Mouse (Mus musculus): Measurements from ENCODE around the gene Ldb1. TPM values are rescaled to one million over a fixed set of nuclear protein-coding genes. Genes with fewer than 3 reads are reported as not detected.
A peak's percentile ranks its signal among the peaks of the same experiment; 100 is the strongest.

Ldb1 gene
- polyA plus RNA-seq, 1 experiment from 2014 or later = 77.0 TPM

- 42% methylated on average over 12 of the region's 12 CpGs for WGBS
- H3K27me3 ChIP-seq (ENCODE audit: control insufficient read depth, insufficient read depth, low read length) = no peaks in the 10 kb centered on the region
- no peaks in the 10 kb centered on the region for H3K36me3 ChIP-seq (ENCODE audit: control insufficient read depth, insufficient read depth, low read length)
- H3K9ac ChIP-seq (ENCODE audit: low read length) = no peak overlapping the region
- H3K9me3 ChIP-seq (ENCODE audit: control insufficient read depth, low read length) = no peaks in the 10 kb centered on the region
- no peak overlapping the region for H3K4me2 ChIP-seq
- H3K4me3 ChIP-seq (ENCODE audit: low read depth, low read length) = no peak overlapping the region
- ATAC-seq (ENCODE audit: low FRiP score) (peak; percentile 70), DNase-seq (ENCODE audit: low spot score, missing footprints) (peak; percentile 98)
- no peaks in the 10 kb centered on the region for H3K4me1 ChIP-seq (ENCODE audit: control insufficient read depth, insufficient read depth, low read length)
- H3K27ac ChIP-seq (ENCODE audit: low read depth, low read length) = no peak overlapping the region
Observed at GRCm38 (mm10) chr19:46014572-46015178, 30.3 kb downstream of the Ldb1 start.

- Histone ChIP-seq H3K9ac (ENCODE audit: low read length) (no peak overlapping the region), H3K9me3 (ENCODE audit: control insufficient read depth, low read length) (no peaks in the 10 kb centered on the region), H3K4me1 (ENCODE audit: control insufficient read depth, insufficient read depth, low read length) (peaks cover 6% of the 10 kb centered on the region), H3K4me3 (ENCODE audit: low read depth, low read length) (no peak overlapping the region), H3K36me3 (ENCODE audit: control insufficient read depth, insufficient read depth, low read length) (no peaks in the 10 kb centered on the region), H3K27ac (ENCODE audit: low read depth, low read length) (no peak overlapping the region), H3K4me2 (no peak overlapping the region), H3K27me3 (ENCODE audit: control insufficient read depth, insufficient read depth, low read length) (peaks cover 11% of the 10 kb centered on the region)
- 86% methylated on average over 7 of the region's 7 CpGs for WGBS
- ATAC-seq (ENCODE audit: low FRiP score) = no peak
- DNase-seq (ENCODE audit: low spot score, missing footprints) = peak; percentile 75
Observed at GRCm38 (mm10) chr19:46005680-46006079, 39.3 kb downstream of the Ldb1 start.

- Histone ChIP-seq H3K27me3 (ENCODE audit: control insufficient read depth, insufficient read depth, low read length) (peaks cover 11% of the 10 kb centered on the region), H3K9ac (ENCODE audit: low read length) (no peak overlapping the region), H3K9me3 (ENCODE audit: control insufficient read depth, low read length) (no peaks in the 10 kb centered on the region), H3K4me2 (no peak overlapping the region), H3K4me1 (ENCODE audit: control insufficient read depth, insufficient read depth, low read length) (peaks cover 6% of the 10 kb centered on the region), H3K4me3 (ENCODE audit: low read depth, low read length) (no peak overlapping the region), H3K36me3 (ENCODE audit: control insufficient read depth, insufficient read depth, low read length) (no peaks in the 10 kb centered on the region), H3K27ac (ENCODE audit: low read depth, low read length) (no peak overlapping the region)
- DNase-seq (ENCODE audit: low spot score, missing footprints) = peak; percentile 86
- 63% methylated on average over 17 of the region's 17 CpGs for WGBS
- no peak for ATAC-seq (ENCODE audit: low FRiP score)
Observed at GRCm38 (mm10) chr19:46004814-46005466, 40.1 kb downstream of the Ldb1 start.

GRCm38 (mm10) chr19:46003371-46004226, 41.4 kb downstream of the Ldb1 start, which contains the start of gene Hps6:
Hps6 (plus strand) TSS chr19:46003508.
- H3K27ac ChIP-seq (ENCODE audit: low read depth, low read length) = no peak within 1 kb of the TSS
- ATAC-seq (ENCODE audit: low FRiP score) (peak; percentile 81), DNase-seq (ENCODE audit: low spot score, missing footprints) (peak; percentile 94)
- peak within 1 kb of the TSS; percentile 99 for H3K4me2 ChIP-seq
- whole genome bisulfite sequencing = 2% methylated on average over 70 of the region's 70 CpGs
- H3K4me1 ChIP-seq (ENCODE audit: control insufficient read depth, insufficient read depth, low read length) = peaks cover 6% of the 10 kb centered on the region
- peak within 1 kb of the TSS; percentile 69 for H3K9ac ChIP-seq (ENCODE audit: low read length)
- peaks cover 11% of the 10 kb centered on the region for H3K27me3 ChIP-seq (ENCODE audit: control insufficient read depth, insufficient read depth, low read length)
- H3K9me3 ChIP-seq (ENCODE audit: control insufficient read depth, low read length) = no peaks in the 10 kb centered on the region
- no peaks in the 10 kb centered on the region for H3K36me3 ChIP-seq (ENCODE audit: control insufficient read depth, insufficient read depth, low read length)
- H3K4me3 ChIP-seq (ENCODE audit: low read depth, low read length) = peak within 1 kb of the TSS; percentile 51

GRCm38 (mm10) chr19:46002279-46002678, 42.7 kb downstream of the Ldb1 start:
- H3K36me3 ChIP-seq (ENCODE audit: control insufficient read depth, insufficient read depth, low read length) = no peaks in the 10 kb centered on the region
- no peak overlapping the region for H3K4me2 ChIP-seq
- H3K27me3 ChIP-seq (ENCODE audit: control insufficient read depth, insufficient read depth, low read length) = peaks cover 11% of the 10 kb centered on the region
- no peaks in the 10 kb centered on the region for H3K9me3 ChIP-seq (ENCODE audit: control insufficient read depth, low read length)
- no peak overlapping the region for H3K27ac ChIP-seq (ENCODE audit: low read depth, low read length)
- no peak for DNase-seq (ENCODE audit: low spot score, missing footprints)
- peaks cover 6% of the 10 kb centered on the region for H3K4me1 ChIP-seq (ENCODE audit: control insufficient read depth, insufficient read depth, low read length)
- H3K4me3 ChIP-seq (ENCODE audit: low read depth, low read length) = no peak overlapping the region
- no peak overlapping the region for H3K9ac ChIP-seq (ENCODE audit: low read length)
- WGBS = 80% methylated on average over 9 of the region's 9 CpGs
- ATAC-seq (ENCODE audit: low FRiP score) = no peak

GRCm38 (mm10) chr19:45999378-45999777, 45.6 kb downstream of the Ldb1 start:
- Histone ChIP-seq H3K27ac (ENCODE audit: low read depth, low read length) (no peak overlapping the region), H3K4me1 (ENCODE audit: control insufficient read depth, insufficient read depth, low read length) (peaks cover 6% of the 10 kb centered on the region), H3K4me3 (ENCODE audit: low read depth, low read length) (no peak overlapping the region), H3K9me3 (ENCODE audit: control insufficient read depth, low read length) (no peaks in the 10 kb centered on the region), H3K36me3 (ENCODE audit: control insufficient read depth, insufficient read depth, low read length) (no peaks in the 10 kb centered on the region), H3K4me2 (no peak overlapping the region), H3K27me3 (ENCODE audit: control insufficient read depth, insufficient read depth, low read length) (peaks cover 9% of the 10 kb centered on the region), H3K9ac (ENCODE audit: low read length) (no peak overlapping the region)
- no peak for DNase-seq (ENCODE audit: low spot score, missing footprints)
- ATAC-seq (ENCODE audit: low FRiP score) = no peak
- 64% methylated on average over 1 of the region's 1 CpGs for WGBS

GRCm38 (mm10) chr19:45998694-45999217, 46.3 kb downstream of the Ldb1 start:
- Histone ChIP-seq H3K27ac (ENCODE audit: low read depth, low read length) (no peak overlapping the region), H3K9me3 (ENCODE audit: control insufficient read depth, low read length) (no peaks in the 10 kb centered on the region), H3K4me3 (ENCODE audit: low read depth, low read length) (peak overlapping the region; percentile 76), H3K27me3 (ENCODE audit: control insufficient read depth, insufficient read depth, low read length) (peaks cover 3% of the 10 kb centered on the region; the same call in 1 of the 2 replicates), H3K36me3 (ENCODE audit: control insufficient read depth, insufficient read depth, low read length) (no peaks in the 10 kb centered on the region), H3K4me1 (ENCODE audit: control insufficient read depth, insufficient read depth, low read length) (peaks cover 2% of the 10 kb centered on the region), H3K9ac (ENCODE audit: low read length) (no peak overlapping the region), H3K4me2 (peak overlapping the region; percentile 62)
- ATAC-seq (ENCODE audit: low FRiP score) (no peak), DNase-seq (ENCODE audit: low spot score, missing footprints) (no peak)
- 16% methylated on average over 8 of the region's 8 CpGs for WGBS

- Histone ChIP-seq H3K36me3 (ENCODE audit: control insufficient read depth, insufficient read depth, low read length) (no peaks in the 10 kb centered on the region), H3K4me1 (ENCODE audit: control insufficient read depth, insufficient read depth, low read length) (no peaks in the 10 kb centered on the region), H3K9me3 (ENCODE audit: control insufficient read depth, low read length) (no peaks in the 10 kb centered on the region), H3K27ac (ENCODE audit: low read depth, low read length) (peak within 1 kb of the TSS; percentile 82), H3K9ac (ENCODE audit: low read length) (peak within 1 kb of the TSS; percentile 77), H3K4me3 (ENCODE audit: low read depth, low read length) (peak within 1 kb of the TSS; percentile 76), H3K27me3 (ENCODE audit: control insufficient read depth, insufficient read depth, low read length) (no peaks in the 10 kb centered on the region), H3K4me2 (peak within 1 kb of the TSS; percentile 62)
- 2% methylated on average over 67 of the region's 76 CpGs for WGBS
- DNase-seq (ENCODE audit: low spot score, missing footprints) = peak; percentile 99
- peak; percentile 92 for ATAC-seq (ENCODE audit: low FRiP score)
Observed at GRCm38 (mm10) chr19:45997785-45998693, 47.0 kb downstream of the Ldb1 start, which contains the start of gene Armh3. Armh3 (minus strand) TSS chr19:45998488.

Measured in midbrain, embryonic 11.5 days (tissue).